Mouse (Mus musculus) activated CD4-positive, CD25-positive, alpha-beta regulatory T cell, adult 4 months (primary cell): ENCODE data around the gene Gm43738. TPM values are rescaled to one million over a fixed set of nuclear protein-coding genes. Genes with fewer than 3 reads are reported as not detected.
"Not testable (repeated sequence)": the region's sequence is repeated elsewhere in the genome, so short reads cannot be mapped to it uniquely, and the experiment has no call there.

Source experiments
- ATAC-seq: one replicate; pipeline ENCODE4 v1.8.0; 2017
- polyA plus RNA-seq, 2 experiments: library from polyadenylated mRNA; unstranded; fragments of 100-300 nt; shearing (Covaris generic); gene quantifications; one replicate each; pipeline ENCODE4 v1.2.1; 2017

The Gm43738 gene
- polyA plus RNA-seq, 2 experiments from 2014 or later, result 0.23 TPM; not detected in 1

DNA sequence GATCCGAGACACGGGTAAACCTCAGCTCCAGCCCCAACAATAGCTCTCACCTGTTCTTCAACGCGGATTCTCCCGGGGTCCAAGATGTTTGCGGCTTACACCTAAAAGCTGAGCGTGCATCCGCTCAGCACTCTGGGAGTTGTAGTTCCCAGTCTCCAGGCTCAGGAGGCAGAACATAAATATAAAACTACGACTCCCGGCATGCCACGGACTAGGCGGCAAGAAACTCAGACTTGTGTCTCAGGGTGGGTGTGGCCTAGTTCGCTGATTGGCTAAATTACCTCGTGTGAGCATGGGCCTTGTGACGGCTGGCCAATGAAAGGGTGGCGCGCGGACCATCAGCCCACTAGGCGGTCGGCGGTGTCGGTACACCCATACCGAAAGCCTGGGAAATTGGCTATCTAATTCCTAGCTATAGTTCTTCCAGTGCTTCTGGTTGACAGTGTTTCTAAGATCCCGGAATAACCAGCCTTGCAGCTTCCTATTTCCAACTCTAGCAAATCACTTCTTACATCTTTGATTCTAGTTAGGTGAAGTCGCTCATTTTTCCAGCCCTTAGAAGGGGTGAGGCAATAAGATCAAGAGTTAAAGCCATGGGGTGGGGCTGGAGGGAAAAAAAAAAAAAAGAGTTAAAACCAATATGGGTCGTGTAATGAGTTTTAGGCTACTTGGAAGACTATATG is 1.1 kb upstream of the Gm43738 start, which contains the start of gene Fdps:
Gene Fdps, minus strand, starts transcription at position 148 of the 683 bp plus-strand sequence.
- ATAC-seq, result peak; percentile 98

DNA sequence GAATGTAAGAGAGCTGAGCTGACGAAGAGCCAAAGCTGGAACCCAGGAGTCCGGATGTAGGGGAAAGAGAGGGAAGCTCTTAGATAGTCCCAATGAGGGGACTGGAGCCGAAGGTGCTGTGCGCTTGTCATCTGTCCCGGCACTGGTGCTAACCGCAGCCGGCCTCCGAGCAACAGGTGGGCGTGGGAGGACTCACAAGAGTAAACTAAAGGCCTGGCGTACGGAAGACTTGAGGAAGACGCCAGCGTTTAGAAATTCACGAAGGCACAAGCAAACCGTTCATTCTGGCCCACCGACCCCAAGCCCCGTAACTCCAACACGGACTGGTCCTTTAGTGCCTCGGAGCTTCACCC is 536 bp upstream of the Gm43738 start:
- ATAC-seq, result peak; percentile 26

DNA sequence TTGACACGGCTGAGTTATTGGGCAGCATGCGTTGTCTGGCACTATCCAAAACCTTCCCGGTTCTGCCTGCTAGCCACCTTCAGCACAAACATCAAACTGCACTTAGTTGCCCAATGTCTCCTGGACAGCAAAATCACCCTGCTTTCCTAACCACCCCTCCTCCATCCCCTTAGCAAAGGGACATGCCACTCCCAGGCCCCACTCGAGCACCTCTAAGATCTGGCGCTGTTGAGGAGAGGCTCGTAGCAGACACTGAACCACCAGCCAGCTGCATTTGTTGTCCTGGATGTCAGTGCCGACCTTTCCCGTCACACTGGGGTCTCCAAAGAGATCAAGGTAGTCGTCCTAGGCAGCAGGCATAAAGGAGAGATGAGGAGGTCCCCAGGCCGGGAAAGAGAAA is 6.9 kb downstream of the Gm43738 start:
- ATAC-seq, result no peak

DNA sequence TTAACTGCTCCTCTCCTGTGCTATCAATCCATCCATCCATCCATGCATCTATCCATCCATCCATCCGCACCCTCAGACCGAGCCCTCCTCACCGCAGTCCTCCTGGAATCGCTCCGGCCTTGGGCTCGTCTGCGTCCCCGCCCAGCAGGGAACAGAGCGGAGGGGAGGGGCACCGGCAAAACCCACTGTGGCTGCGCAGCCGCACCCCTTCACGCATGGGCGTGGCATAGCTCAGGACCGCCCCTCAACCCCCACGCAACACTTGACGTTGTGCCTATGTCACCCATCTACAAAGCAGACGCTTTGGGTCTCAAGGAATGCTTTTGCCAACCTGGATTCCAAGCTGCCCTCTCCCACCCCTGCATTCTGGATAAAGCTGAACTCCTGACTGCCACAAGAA is 7.7 kb downstream of the Gm43738 start, which contains the start of gene Rusc1:
Gene Rusc1, minus strand, starts transcription at position 137 of the 400 bp plus-strand sequence.
- ATAC-seq, result no peak

DNA sequence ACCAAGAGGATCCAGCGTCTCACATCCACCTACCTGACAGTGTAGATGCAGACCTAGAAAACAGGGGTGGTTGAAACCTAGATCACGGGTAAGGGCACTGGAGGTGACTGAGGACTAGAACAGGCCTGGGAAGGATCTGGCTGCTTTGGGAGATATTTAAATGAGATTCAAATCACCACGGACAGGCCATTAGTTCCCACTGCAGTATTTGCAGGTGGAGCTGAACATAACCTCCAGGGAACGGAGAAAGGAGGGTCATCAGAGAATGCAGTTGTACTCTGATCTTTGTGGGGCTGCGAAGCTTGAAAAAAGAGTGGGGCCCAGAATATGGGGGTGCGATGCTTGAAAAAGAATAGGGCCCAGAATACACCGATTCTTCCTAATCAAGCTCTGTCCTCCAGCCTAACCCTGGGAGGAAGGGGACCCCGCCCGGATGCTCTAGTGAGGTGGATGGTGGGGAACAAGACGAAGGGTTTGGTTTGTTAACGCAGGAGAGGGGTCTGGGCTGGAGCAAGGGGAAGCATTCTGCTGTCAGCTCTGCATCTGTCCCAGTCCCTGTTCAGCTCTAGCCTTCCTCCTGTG is 8.3 kb downstream of the Gm43738 start:
- ATAC-seq, result no peak

DNA sequence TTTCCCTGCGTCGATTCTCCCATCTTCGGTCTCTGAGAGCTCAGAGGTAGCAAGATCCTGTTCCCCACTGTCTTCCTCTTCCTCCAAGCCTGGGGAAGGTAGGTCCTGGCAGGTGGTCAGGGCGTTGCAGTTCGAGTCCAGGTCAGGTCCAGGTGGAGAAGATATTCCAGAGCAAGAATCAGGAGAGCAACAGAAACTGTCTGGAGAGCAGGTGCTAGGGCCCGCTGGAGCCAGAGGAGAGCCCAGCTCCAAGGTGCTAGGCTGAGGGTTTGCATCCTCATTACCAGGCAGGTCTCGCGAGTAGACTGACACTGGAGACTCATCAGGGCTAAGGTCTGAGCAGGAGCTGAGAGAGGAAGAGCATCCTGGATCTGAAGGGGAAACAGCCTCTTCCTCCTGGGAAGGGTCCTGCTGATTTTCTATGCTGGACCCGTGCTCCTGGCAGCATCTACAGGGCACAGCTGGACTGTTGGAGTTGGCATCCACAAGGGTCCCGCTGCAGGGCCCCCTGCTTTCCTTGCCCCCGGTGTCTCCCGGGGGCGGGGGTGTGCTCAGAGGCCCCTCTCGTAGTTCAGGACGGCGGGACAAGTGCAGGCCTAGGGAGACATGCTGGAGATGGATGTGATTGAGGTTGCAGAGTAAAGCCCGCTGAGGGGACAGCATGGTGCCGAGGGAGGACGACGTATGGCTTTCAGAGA is 8.9 kb downstream of the Gm43738 start:
- ATAC-seq, result no peak

DNA sequence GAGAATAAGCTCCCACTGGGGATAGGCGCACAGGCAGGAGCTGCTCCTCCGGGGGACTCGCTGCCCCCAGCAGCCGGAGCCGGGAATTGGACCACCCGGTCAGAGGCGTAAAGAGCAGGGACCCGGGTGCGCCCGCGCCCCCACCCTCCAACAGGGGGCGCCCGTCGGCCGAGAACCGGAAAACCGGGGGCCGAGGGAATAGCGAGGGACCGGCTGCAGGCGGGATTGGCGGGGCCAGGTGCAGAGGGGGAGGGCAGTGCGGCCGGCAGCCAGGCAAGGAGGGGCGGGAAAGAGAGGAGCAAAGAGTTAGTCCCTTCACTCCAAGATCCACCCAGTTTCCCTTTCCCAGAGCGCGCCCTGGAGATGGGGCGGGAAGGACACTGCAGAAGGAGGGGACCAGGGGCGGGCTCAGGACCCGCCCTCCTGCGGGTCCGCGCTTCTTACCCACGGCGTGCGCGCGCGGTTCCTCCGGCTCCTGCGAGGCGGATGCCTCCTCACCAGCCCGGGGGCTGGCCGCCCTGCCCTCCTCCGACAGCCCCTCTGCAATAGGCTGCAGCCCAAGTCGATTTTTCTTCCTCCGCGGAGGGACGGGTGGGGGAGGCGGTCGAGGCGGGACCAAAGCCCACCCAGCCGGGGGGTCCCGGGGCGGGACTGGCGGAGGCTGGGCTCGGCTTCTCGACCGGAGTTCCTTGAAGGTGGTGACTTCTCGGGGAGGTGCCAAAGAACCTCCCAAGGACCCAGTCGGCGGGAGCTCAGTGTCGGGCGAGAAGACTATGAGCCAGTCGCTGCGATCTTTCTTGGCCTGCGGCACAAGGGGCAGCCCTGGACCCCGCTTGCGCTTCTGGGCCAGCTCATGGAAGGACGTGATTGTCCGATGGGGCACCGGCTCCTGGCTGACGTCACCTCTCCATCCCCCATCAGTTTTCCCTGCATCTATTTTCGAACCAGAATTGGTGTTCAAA is 9.9 kb downstream of the Gm43738 start:
- ATAC-seq, result peak; percentile 29

DNA sequence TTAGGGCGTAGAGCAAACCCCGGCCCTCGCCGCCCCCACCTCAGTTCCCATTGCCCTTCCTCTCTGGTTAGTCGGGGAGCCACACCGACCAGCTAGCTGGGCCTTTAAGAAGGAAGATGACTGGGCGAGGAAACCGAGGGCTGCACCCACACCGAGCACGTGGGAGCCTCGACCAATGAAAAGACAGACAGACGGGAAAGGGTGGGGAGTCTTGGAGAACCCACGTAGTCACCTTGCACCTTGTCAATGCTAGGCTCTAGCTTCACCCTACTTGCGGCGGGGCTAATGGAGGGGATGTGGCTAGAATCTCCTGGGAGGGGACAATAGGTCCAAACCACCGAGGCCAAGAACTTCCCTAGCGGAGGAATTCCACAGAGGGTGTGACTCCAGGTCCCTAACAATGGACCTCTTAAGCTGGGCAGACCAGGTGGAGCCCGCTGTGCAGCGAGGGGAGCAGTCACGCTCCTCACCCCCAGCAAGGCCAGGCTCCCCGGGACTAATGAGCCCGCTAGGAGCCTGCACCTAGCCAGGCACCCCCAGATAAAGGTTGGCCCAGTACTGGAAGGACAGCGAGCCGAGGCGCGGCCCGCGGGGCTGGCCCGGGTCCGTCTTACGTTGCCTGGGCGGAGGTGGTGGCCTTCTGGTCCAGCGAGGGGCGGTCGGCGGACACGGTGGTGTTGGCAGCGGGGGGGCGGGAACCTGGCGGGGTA is 10.9 kb downstream of the Gm43738 start:
- ATAC-seq, result peak; percentile 93

DNA sequence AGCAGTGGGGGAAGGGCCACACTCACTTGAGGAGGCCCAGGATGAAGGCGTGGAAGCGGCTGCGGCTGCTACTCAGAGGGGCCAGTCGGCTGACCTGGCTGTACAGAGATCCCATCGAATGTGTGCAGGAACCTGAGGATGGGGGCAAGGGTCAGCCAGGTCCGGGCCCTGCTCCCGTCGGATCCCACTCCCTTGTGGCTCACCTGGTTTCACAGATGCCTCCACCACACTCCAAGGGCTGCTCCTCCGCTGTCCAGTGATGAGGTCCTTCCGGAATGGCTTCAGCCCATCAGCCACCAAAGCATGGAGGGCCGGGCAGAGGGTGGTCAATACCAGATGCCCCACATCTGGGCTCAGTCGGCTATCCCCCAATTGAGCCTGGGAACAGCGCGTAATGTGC is 11.9 kb downstream of the Gm43738 start:
- ATAC-seq, result no peak

DNA sequence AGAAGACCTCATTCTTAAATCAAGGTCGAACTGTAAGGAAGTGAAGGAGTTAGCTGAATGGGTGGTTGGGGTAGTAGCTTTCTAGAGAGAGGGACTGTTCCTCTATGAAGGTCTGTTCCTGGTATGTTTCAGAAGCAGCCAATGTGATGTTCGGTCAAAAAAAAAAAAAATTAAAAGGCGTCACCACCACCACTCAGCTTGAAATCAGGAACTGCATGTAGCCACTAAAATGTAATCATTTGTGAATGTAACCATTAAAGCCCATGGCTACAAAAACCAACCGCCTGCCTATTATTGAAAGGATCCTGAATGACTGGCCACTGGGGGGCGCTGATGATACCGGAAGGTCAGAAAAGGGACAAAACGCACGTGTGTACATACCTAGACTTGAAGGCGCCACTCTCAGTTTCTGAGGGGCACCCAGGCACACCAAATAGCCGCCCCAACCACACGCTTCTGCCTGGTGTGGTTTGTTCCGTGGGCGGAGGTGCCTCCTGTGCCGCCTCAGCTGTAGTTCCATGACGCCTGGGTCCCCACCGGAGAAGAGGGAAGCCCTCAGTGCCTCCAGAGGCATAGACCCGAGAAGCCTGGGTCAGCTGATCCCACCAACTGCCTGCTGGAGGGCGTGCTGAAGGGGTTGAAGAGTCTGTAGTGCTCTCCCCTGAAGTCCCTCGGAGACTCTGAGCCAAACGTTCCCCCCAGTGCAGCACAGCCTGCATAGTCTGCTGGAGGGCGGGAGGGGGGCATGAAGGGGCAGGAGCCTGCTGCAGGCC is 13.4 kb downstream of the Gm43738 start:
- ATAC-seq, result no peak

DNA sequence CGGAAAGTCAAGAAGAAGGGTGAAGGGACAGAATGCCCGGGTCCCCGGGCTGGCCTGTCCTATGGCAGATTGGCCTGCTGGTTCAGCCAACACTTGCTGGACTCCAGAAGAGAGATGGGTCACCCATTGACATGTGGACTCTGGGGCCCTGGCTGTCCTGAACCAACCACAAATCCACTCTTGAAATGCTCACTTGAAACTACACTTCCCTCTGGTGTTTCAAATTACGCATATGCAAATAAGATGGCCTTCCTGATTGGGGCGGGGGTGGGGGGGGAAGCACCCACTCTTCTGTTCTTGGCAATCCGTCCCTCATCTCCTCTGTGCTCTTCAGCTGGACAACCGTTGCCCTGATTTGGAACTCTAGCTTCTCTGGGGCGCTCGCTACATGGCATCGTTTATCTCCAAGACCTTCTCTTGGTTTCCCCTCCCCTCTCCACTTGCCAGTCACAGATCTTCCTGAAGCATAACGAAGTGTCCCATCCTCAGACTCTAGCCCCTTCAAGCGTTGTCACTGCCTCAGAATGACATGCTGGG is 16.2 kb downstream of the Gm43738 start:
- ATAC-seq, result no peak

DNA sequence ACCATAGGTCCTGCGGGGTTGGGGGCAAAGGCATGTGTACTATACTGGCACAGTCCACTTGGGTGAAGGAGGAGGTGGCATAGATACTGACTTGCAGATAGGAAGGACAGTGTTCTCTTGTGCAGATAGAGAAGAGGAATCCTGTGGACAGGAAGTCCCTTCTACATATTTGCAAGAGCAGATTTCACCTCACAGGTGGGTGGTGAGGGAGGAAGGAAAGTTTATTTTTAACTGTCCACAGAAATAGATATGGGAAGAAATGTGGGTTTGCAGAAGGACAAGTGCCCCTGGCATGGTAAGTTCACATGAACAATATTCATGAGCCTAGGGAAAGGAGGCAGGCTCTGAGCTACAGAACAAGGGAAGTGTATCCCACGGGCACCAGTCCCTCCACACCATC is 16.8 kb downstream of the Gm43738 start:
- no peak for ATAC-seq

DNA sequence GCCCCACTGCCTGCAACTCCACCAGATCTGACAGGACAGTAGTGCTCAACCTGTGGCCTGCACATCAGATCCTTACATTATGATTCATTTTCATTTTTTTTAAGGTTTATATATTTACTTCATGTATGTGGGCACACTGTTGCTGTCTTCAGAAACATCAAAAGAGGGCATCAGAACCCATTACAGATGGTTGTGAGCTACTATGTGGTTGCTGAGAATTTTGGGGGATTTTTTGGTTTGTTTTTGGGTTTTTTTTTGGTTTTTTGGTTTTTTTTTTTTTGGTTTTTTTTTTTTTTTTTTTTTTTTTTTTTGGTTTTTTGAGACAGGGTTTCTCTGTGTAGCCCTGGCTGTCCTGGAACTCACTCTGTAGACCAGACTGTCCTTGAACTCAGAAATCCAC is 18.6 kb downstream of the Gm43738 start:
- ATAC-seq, result not testable (repeated sequence)

DNA sequence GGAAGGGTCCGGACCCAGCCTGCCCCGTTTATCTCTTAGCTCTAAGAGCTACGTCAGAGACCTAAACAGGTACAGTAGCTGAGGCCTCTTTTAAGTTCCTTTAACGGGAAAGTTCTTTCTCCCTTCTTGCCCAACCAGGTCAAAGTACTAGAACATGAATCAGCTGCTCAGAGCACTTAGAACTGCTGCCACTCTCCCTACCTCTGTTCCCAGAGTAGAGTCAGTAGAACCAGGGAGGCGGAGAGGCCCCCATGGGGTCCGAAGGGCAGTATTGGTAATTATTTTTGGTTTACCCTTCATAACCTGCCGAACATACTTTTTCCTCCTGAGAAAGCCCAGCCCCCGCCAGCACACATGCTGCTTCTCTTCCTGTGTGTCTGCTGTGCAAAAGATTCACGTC is 23.5 kb downstream of the Gm43738 start:
- ATAC-seq, result no peak

DNA sequence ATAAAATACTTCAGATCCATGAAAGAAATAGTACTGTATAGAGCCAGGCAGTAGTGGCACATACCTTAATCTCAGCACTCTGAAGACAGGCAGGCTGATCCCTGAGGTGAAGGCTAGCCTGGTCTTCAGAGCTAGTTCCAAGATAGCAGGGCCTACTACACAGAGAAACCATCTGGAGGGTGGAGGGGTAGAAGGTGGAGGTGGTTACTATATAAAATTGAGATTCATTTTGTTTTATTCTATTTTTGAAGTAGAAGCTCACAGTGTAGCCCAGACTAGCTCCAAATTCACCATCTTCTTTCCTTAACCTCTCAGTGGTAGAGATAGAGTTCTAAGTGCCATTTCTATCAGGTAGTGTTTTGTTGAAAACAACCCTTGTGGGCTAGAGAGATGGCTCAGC is 33.6 kb downstream of the Gm43738 start:
- ATAC-seq, result no peak

DNA sequence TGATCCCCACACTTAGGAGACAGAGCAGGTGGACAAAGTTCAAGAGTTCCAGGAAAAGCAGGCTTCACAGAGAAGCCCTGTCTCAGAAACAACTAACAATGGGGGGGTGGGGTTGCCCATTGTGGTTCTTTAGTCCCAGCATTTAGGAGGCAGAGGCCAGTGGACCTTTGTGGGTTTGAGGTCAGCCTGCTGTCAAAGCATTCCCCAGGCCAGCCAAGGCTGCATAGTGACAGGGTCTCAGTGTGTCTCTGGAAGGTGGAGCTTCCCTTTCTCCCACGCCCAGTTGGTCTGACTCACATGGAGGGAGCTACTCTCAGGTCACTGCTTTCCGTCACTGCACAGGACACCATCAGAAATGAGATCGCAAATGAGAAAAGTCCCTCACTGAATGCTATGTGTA is 39.2 kb downstream of the Gm43738 start:
- no peak for ATAC-seq

DNA sequence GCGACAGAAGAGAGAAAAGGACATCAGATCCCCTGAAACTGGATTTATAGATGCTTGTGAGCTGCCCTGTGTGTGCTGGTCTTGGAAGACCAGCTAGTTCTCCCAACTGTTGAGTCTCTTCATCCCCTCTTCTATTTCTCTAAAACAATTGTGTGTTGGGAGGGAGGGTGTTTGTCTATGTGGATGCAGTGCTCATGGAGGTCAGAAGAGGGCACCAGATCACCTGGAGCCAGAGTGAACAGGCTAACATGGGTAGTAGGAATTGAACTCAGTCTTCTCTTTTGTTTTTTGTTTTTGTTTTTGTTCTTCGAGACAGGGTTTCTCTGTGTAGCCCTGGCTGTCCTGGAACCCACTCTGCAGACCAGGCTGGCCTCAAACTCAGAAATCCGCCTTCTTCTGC is 42.1 kb downstream of the Gm43738 start:
- peak; percentile 40 for ATAC-seq

DNA sequence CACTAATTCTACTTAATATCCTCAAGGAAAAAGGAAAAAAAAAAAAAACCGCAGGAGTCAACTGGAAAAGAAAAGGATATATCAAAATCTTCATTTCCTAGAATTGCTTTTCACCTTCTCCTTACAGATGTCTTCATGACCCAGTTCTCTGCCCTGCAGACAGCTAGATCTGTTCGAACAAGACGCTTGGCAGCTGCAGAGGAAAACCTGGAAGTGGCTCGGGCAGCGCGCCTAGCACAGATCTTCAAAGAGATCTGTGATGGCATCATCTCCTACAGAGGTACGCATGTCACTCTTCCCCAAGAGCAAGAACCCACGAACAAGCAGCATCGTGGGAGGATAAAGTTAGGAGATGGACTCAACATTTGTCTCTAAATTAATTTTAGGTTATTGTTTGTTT is 42.5 kb downstream of the Gm43738 start:
- no peak for ATAC-seq

DNA sequence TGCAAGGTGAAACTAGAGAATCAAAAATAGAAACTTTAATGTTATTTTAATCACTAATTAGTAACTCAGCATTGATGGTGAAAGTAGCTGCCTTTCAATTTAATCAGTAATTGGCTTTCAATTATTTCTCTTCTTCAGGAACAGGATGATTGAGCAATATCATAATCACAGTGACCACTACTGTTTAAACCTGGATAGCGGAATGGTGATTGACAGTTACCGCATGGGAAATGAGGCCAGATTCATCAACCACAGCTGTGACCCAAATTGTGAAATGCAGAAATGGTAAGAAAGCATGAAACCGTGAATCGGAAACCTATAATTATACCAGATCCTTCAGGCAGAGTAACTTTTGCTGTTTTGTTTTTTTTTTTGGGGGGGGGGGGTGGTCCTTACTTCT is 57.5 kb downstream of the Gm43738 start:
- no peak for ATAC-seq
